Mouse (Mus musculus) adrenal gland, postnatal 36 days (tissue): ENCODE data around the gene Fmn2. TPM values are rescaled to one million over a fixed set of nuclear protein-coding genes. Genes with fewer than 3 reads are reported as not detected.

ENCODE experiments used
- DNase-seq, 2 experiments: peaks; one replicate each; pipeline ENCODE4 v3.0.0; 2021; ENCODE audit warnings: mixed read lengths in 1 of 2
- long read RNA-seq, 2 experiments: library from polyadenylated mRNA; stranded (forward); transcript quantifications; one replicate each; pipeline ENCODE4 v2.0.0; 2021; ENCODE audit warnings: borderline sequencing depth in 2 of 2
- total RNA-seq, 2 experiments: library from RNA; stranded (reverse); gene quantifications; 2 replicates each; pipeline ENCODE4 v1.2.3; 2021

Fmn2 gene
- 1 to 10 TPM; 2.1 to 2.4 TPM for total RNA-seq
- long read RNA-seq, experiment 1 = 0 reads
- long read RNA-seq, experiment 2 = 0 reads

DNA sequence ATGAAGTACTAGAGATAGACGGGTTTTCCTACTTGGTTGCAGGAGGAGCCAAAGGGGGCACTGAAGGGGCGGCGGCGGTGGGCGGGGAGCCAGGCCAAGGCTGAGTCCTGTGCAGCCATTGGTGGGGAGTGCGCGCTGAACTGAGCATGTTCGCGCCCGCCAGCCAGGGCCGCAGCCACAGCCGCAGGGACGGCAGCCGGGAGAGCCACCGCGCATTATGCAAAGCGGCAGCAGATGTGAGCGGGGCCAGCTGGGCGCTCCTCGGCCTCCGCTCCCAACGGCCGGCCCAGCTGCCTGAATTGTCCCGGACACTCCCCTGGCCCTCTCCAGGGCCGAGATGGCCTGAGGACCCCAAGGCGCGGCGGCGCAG lies at the start of gene Fmn2:
Fmn2 (plus strand) TSS at position 165 of the 370 bp plus-strand sequence.
- DNase-seq = peak; percentile 45

DNA sequence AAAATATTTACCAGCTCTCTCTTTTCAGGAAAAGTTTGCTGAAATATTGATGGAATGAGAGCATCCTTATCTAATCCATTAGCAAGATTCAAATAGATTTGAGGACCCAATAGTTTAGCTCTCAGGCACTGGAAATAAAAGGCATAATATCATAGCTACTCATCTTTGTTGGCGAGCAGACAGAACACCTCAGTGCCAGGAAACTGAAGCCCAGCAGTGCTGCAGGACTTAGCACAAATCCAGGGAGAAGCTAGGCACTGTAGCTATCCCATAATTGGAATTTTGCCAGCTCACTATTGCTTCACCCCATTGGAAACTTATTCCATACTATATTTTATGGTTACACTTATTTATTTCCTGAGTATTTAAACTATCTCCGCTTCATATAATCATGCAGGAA lies 46.5 kb upstream of the Fmn2 start:
- DNase-seq = no peak

DNA sequence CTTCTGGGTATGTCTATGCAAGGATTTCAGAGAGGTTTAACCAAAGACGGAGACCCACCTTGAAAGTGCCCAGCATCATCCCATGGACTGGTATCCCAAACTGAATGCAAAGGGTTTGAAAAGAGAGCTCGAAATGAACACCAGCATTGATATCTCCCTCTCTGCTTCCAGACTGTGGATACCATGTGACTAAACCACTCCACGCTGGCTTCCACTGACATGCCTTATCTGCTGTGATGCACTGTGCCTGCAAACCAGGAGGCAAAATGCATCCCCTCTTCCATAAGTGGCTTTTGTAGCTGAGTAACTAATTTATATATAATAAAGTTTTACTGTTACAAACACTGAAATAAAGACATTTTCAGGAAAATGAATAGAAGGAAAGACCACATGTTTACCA lies 36.2 kb upstream of the Fmn2 start:
- DNase-seq = no peak

DNA sequence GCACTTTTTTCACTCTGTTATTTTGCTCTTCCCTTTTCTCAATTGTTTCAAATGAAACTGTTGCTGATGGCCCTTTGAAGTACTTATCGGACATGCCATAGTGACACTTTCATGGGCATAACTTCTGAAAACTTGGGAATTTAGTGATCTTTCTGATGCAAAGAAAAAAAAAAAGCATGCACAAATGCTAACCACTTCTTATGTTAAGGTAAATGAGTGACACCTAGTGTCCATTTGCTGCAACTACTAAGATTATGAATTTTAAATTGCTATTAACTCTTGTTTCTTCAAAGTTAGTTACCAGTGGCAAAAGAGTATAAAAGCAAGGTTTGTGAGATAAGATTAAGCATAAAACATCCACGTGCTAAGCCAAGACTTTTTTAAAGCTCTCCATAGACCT lies 35.4 kb upstream of the Fmn2 start:
- DNase-seq = no peak

DNA sequence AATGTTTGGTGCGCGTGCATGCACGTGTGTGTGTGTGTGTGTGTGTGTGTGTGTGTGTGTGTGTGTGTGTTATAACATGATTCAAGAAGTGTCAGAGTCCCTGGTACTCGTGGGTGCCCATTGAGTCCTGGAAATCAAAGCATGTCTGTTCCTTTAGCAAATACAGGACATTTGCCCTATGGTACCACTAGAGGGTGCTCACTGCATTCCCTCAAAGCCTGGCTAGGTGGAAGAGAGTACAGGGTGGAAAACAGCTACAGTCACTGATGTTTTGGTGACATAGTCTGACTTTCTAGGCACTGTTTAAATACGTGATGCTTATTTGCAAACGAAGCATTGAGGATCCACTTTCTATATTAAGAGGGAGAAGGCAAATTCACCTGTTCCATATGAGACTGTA lies 31.9 kb upstream of the Fmn2 start:
- DNase-seq = peak; percentile 18 to 25

DNA sequence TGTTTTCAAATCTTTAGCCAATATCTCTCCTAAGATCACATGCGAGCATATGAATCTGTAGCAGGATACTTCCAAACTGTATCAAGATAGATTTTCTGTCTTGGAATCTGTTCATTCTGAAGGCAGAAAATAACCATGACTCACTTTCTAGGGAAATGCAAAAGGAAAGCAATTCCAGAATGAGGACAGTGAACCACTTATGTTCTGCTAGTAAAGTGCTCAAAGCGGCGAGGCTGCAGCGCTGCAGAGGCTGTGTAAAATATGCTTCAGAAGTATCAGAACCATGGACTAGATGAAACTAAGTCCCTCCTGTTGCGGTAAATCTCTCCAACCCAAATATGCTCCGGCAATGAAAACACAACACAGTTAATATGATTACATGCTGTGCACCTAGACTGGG lies 19.1 kb upstream of the Fmn2 start:
- no peak for DNase-seq

DNA sequence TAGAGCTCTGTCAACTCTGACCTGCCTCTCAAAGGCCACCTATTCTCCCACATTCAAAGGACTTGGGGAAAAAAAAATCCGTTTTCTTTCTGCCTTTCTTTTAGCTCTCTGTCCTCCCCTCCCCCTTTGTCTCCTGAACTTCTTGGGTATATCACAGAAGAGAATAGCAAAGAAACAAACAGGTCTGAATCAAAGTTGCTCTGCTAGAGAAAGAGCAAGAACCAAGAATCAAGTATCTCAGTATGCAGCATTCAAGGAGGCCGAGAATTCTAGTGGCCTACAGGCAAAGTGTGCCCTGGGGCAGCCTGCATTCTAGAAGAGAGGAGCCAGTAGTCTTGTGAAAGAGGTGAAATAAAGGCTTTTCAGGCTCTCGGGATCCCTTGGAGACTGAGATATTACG lies 1.6 kb upstream of the Fmn2 start:
- no peak for DNase-seq

DNA sequence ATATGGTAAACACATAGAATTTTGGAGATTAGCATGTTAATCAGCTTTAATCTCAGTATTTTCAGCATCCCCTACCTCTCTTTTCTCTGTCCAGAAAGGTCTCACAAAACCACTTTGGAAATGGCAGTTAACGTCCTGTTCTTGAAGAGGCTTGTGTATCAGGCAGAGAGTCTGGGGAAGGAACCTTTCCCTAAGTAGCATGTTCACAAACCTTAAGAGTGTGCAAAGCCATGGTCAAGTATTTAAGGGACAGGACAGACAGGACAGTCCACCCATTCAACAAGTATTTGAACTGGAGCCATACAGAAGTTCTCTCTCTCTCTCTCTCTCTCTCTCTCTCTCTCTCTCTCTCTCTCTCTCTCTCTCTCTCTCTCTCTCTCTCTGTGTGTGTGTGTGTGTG lies 614 bp upstream of the Fmn2 start:
- no peak for DNase-seq

DNA sequence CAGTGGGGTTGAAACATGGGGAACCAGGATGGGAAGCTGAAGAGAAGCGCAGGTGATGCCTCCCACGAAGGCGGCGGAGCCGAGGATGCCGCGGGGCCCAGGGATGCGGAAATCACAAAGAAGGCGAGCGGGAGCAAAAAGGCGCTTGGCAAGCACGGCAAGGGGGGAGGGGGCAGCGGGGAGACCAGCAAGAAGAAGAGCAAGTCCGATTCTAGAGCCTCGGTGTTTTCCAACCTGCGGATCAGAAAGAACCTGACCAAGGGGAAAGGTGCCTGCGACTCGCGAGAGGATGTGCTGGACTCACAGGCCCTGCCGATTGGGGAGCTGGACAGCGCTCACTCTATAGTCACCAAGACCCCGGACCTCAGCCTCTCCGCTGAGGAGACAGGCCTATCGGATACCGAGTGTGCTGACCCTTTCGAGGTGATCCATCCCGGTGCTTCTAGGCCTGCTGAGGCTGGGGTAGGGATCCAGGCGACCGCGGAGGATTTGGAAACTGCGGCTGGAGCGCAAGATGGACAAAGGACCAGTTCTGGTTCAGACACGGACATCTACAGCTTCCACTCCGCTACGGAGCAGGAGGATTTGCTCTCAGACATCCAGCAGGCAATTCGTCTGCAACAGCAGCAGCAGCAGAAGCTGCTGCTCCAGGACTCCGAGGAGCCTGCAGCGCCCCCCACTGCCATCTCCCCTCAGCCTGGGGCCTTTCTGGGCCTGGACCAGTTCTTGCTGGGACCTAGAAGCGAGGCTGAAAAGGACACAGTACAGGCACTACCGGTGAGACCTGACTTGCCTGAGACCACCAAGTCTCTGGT lies 613 bp downstream of the Fmn2 start:
- peak; percentile 3 to 5 for DNase-seq

DNA sequence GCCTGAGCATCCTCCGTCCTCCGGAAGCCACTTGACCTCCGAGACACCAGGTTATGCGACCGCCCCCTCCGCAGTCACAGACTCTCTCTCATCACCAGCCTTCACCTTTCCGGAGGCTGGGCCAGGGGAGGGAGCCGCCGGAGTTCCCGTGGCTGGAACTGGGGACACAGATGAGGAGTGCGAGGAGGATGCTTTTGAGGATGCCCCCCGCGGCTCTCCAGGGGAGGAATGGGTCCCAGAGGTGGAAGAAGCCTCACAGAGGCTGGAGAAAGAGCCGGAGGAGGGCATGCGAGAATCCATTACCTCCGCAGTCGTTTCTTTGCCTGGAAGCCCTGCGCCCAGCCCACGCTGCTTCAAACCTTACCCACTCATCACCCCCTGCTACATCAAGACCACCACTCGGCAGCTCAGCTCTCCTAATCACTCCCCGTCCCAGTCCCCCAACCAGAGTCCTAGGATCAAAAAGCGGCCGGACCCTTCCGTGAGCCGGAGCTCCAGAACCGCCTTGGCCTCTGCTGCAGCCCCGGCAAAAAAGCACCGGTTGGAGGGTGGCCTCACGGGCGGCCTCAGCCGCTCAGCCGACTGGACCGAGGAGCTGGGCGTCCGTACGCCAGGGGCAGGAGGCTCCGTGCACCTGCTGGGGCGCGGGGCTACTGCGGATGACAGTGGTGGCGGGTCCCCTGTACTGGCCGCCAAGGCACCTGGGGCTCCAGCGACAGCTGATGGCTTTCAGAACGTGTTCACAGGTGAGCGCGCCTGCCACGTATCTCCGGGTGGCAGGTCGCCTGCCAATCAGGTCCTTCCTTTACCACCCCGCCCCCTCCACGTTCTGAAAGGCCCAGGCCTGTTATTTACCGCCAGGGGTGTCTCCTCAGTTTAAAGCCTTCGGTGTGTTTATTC lies 1.5 kb downstream of the Fmn2 start:
- peak; percentile 7 to 13 for DNase-seq

DNA sequence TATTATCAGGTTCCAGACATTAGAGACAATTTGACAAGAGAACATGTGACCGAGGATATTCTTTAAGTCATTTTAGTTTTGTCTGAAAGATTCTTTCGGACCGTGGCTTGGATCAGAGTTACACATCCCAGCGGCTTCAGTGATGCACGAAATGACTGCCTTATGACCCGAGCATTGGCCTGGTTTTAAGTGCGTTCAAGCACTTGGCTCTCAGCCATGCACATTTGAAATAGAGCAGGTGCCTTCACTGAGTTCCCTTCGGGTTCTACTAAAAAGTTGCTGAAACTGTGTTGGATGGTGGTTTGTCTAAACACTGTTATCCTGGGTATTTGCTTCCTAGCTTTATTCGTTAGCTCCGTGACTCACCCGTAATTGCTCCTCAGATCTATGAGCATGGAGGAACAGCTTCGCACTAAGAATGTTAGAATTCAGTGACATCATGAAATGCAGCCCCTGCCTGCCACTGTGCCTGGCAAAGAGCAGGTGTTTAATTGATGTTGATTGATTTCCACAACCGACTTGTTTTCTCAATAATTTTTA lies 7.0 kb downstream of the Fmn2 start:
- DNase-seq = no peak

DNA sequence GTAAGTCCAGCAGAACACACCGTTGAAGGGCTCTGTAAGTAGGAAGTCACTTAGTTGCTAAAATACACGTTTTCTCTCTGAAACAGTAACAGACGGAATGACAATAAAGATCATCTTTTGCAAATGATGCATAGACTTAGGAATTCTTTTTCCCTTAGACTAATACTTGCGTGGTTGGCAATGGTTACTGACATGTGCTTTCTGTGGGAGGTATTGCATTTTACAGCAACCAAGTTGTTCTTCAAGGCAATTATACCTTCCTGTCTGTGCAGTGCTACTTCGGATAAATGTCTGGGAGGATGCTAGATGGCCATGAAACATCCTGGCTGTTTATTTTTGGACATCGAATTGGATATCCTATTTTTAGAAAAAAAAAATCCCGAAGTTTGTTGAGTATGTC lies 11.8 kb downstream of the Fmn2 start:
- no peak for DNase-seq

DNA sequence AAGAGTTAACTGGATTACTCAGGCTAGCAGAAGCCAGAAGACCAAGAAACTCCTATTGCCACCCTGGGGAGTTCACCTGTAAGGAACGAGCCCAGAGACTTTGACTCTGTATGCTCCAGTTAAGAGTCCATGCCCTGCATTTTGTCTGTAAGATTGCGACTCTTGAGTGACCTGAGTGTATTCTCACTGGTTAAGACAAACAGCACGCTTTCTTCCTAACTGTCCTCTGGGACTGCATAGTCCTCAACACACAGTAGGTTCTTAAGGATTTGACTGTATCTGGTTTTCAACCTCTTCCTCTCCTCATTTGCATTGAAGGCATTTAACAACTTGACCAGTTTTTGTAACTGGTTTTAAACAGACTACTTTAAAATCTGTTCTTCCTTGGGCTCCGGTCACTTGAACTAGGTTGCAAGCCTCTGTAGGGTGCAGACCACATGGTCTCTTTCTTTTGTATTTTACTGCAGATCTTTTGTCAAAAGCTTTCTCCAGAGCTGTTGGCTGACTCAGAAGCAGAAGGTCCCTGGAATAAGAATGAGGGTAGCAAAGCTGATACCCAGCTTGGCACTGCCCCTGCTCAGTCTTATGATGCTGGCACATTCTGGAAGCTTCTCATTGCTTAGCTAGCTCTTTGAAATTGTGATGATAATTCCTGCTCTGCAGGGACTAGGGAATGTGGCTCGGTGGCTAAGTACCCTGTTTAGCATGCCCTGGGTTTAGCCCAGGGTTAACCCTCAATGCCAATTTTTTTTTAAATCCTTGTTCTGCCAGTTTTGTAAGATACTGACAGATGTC lies 20.5 kb downstream of the Fmn2 start:
- DNase-seq = no peak

DNA sequence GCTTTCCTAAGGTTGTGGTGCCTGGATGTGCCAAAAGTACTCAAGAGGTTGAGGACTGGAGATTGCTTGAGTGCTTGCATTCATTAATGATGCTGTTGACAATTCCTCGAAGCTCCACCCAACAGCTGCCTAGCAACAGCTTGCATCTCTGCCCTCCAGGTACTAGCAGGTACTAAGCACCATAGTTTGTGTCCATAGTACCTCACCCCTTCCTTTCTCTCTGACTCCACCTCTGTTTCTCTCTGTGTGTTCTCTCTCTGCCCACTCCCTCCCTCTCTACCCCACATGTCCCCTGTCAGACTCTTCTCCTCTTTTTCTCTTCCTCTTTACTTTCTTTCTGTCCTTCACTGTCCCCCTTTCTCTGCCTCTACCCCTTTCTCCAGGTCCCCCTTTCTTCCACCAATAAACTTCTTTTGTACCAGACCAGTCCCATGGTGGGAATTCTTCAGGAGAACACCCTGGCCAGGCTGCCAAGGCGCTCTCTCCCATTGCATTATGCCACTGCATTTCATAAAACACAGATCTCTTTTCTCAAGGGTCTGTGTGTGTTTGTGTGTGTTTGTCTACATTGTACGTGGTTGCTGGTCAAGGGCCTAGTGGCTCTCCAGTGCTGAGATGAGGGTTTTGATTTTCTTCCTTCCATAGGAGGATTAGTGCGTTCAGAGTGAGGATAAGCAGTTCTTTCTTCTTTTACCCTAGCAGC lies 21.3 kb downstream of the Fmn2 start:
- no peak for DNase-seq

DNA sequence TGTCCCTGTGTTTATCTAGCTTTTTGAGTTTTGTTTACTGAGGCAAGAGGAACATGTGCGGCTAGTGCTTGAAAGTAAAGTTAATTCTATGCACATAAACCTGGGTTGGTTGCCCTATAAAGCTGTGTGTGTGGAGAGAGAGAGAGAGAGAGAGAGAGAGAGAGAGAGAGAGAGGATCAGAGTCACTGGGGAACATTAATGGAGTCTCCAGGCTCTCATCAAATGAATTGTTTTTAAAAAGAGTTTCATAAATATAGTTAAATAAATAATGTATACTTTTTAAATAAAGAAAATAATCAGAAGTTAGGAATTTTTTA lies 21.8 kb downstream of the Fmn2 start:
- DNase-seq = no peak

DNA sequence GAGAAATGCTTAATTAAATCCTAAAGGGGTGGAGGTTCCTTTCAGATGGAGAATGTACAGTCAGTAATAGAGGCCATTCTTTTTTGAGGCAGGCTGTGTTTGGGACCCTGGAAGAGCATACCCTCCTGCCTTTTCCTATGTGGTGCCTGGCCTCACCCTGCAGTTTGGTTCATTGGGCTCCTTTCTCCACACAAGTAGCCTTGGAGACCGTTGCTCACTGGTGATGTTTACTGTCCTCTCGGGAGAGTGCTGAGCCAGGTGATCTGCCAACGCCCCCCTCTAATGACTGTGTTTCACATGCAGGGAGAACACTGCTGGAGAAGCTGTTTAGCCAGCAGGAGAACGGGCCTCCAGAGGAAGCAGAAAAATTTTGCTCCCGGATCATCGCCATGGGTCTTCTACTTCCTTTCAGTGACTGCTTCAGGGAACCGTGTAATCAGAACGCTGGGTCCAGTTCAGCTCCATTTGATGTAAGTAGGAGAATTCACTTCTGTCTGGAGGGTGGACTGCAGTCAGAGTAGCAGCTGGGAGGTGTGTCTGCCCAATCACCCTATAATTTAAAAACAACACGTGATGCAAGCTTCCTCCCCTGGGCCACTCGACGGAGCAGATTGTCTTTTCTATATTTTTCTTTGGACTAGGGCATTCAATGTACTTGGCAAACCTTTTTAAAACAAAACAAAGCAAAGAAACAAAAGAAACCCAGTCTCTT lies 35.3 kb downstream of the Fmn2 start:
- no peak for DNase-seq

DNA sequence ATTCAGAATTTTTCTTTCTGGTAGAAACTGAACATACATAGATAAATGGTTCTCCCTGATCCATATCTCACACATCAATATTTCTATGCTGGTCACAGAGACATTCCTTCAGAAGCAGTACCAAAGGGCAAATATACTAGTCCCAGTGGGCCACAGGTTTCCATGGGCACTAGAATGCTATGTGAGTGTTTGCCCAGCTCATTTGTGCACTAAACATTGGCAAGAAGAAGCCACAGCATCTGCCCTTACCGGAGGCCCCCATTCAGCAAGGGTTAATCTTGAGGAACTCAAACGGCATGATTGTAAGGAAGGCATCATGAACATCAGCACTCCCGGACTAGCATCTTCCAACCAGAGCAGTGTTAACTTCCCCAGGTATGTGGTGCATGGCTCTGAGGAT lies 35.9 kb downstream of the Fmn2 start:
- DNase-seq = no peak

DNA sequence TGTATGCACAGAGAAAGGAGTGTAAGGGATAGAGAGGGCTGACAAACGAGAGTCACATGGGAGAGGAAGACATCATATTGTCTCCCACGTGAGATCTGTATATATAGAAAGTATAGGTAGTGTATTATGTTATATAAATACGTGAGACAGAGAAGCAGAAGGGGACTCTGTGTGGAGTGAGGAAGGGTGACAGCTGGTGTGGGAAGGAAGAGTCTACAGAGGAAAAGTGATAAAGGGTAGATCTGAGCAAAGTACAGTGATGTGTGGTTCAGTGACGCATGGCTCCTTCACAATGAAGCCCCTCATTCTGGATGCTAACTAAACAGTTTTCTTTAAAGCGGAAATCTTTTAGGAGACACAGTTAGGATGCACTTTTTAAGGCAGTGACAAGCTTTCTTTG lies 46.7 kb downstream of the Fmn2 start:
- no peak for DNase-seq

DNA sequence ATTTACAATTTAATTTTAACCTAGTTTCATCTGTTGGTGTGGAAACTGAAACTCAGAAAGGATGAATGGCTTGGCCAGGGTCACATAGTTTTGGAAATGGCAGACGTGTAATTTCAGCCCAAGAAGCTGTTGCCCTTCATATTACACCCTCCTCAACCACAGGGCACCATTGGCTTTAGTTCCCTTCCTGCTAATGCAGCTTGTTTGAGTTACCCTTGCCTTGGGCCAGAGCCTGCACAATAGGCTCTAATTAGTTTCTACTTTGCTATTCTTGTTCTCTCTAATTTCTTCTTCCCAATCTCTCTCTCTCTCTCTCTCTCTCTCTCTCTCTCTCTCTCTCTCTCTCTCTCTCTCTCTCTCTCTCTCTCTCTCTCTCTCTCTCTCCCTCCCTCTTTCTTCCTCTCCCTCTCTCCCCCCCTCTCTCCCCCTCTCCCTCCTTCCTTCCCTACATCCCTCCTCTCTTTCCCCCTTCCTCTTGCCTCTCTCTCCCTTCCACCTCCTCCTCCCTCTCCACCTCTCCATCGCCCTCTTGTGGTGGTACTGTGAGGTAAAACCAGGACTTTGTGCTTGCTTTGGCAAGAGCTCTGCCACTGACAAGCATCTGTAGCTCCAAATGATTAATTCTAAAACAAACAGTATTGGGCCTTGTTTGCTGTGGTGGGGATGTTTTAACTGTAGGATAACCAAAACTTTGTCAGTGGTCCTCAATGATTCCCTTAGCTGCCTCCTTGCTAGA lies 51.8 kb downstream of the Fmn2 start:
- DNase-seq = peak; percentile 58 to 61

DNA sequence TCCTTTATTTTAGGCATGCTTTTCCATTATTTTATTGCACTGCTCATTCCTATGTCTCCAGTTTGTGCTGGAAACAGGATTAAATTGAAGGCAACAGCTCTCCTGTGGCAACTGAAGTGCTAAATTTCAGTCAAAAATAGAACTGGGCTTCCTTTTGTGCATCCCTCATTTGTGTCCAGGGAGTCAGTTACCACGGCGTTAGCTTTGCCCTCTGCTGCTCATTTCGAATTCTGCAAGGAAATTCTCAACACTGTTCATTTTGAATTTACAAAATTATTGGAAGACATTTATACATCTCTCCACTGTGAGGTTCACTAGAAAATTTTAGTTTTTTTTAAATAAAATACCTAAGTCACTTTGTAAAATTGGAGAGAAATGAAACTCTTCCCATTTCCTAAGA lies 53.8 kb downstream of the Fmn2 start:
- DNase-seq = no peak
